Mouse (Mus musculus): ENCODE measurements at regions not wholly inside any gene's neighbourhood (a gene's known extent, or its start where the extent isn't known, plus 50 kb on each side); places are given as distances from the start of the nearest gene placed in this dataset.

DNA sequence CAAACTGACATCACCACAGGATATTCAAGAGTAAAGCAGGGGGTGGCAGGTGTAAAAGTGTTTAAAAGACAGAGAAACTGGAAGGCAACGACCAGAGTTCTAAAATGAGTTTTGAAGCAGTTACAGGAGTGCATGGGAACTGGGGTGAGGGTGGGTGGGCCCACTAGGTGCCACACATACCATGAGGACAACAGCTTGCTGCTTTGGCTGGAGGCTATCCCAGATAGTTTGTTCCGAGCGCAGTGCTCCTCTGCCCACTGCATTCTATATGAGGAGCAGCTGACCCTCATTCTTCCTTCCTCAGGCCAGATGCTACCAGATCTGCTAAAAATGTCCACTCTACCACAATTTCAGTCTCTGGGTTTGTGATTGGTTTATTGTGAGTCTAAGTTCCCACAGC, 234.6 kb upstream of the 4930412O13Rik start:
- Histone ChIP-seq H3K36me3 (ENCODE audit: control insufficient read depth, insufficient read depth, low read length) (no peaks in the 10 kb centered on the region), H3K27ac (ENCODE audit: low read length) (no peak overlapping the region), H3K9me3 (ENCODE audit: control insufficient read depth, low read depth, low read length) (no peaks in the 10 kb centered on the region), H3K27me3 (ENCODE audit: control insufficient read depth, insufficient read depth, low read length) (no peaks in the 10 kb centered on the region), H3K9ac (replicated peaks; ENCODE audit: low read depth, low read length) (no peak overlapping the region), H3K4me3 (ENCODE audit: low read depth, low read length) (no peak overlapping the region), H3K4me1 (ENCODE audit: control insufficient read depth, insufficient read depth, low read length) (0 out of 2 replicates have a peak, but pooled peaks cover 2% of the 10 kb centered on the region), H3K4me2 (replicated peaks; ENCODE audit: low read depth, low read length) (no peak overlapping the region)
- no peak for ATAC-seq (ENCODE audit: insufficient number of reproducible peaks, insufficient read depth, low FRiP score, low read depth)
- 79% methylated on average over 3 of the region's 3 CpGs for WGBS

DNA sequence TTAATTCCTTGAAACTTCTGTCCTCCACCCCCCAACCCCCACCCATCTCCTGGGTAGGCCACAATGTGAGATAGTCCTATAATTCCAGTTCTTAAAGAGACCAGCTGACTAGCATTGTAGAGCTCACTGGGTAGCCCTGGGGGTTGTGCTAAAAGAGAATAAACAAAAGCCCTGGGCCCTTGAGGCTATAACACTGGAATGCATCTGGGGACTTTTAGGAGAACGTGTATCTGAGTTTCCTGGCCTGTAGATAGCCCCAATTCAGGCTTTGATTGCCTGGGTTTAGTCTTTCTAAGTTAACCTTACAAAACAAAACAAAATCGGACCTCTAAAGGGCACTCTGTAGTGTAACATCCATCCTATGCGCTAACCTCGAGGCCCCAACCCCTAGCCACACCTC, 234.1 kb upstream of the 4930412O13Rik start:
- H3K27me3 ChIP-seq (ENCODE audit: control insufficient read depth, insufficient read depth, low read length), result no peaks in the 10 kb centered on the region
- H3K9ac ChIP-seq (replicated peaks; ENCODE audit: low read depth, low read length), result no peak overlapping the region
- H3K9me3 ChIP-seq (ENCODE audit: control insufficient read depth, low read depth, low read length), result no peaks in the 10 kb centered on the region
- no peak overlapping the region for H3K4me3 ChIP-seq (ENCODE audit: low read depth, low read length)
- H3K36me3 ChIP-seq (ENCODE audit: control insufficient read depth, insufficient read depth, low read length), result no peaks in the 10 kb centered on the region
- WGBS, result 31% methylated on average over 4 of the region's 4 CpGs
- ATAC-seq (ENCODE audit: insufficient number of reproducible peaks, insufficient read depth, low FRiP score, low read depth), result no peak
- no peak overlapping the region for H3K27ac ChIP-seq (ENCODE audit: low read length)
- no peaks in the 10 kb centered on the region for H3K4me1 ChIP-seq (ENCODE audit: control insufficient read depth, insufficient read depth, low read length)
- H3K4me2 ChIP-seq (replicated peaks; ENCODE audit: low read depth, low read length), result no peak overlapping the region

DNA sequence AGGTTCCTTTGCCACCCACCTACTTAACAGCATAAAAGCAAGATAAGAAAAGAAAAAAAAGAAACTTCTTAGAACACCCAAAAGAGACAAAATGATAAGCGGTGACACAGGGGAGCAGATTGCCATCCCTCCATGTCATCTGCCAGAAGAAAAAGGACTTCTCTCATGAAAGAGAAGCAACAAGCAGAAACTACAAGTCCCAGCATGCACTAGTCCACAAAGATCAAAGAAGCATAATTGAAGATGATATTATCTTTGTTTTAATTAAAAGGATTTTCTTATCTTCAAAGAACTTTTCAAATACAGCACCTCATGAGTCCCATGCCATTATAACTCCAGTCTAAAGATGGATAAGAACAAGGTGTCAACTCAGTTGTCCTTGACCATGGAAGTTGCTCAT, 231.0 kb upstream of the 4930412O13Rik start:
- Histone ChIP-seq H3K27me3 (ENCODE audit: control insufficient read depth, insufficient read depth, low read length) (no peaks in the 10 kb centered on the region), H3K4me3 (ENCODE audit: low read depth, low read length) (no peak overlapping the region), H3K4me1 (ENCODE audit: control insufficient read depth, insufficient read depth, low read length) (no peaks in the 10 kb centered on the region), H3K36me3 (ENCODE audit: control insufficient read depth, insufficient read depth, low read length) (no peaks in the 10 kb centered on the region), H3K27ac (ENCODE audit: low read length) (no peak overlapping the region), H3K9me3 (ENCODE audit: control insufficient read depth, low read depth, low read length) (no peaks in the 10 kb centered on the region), H3K9ac (replicated peaks; ENCODE audit: low read depth, low read length) (no peak overlapping the region), H3K4me2 (replicated peaks; ENCODE audit: low read depth, low read length) (no peak overlapping the region)
- WGBS, result 93% methylated on average over 1 of the region's 1 CpGs
- no peak for ATAC-seq (ENCODE audit: insufficient number of reproducible peaks, insufficient read depth, low FRiP score, low read depth)

DNA sequence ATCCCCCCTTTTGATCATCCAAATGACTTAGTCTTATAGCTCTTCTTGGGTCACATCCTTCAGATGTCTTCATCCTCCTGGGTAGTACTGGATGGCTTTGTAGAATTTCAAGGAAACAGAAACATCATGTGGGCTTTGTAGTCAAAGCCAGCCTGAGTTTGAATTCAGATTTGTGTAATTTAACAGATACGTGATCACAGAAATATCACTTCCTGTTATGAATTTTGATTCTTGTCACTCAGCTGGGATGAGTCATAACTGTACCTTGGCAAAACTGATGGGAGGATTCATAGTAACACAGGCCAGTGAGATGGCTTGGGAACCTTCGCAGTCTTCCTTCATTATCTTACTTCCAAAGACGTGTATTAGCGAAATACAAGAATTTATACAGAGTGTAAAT, 222.2 kb upstream of the 4930412O13Rik start:
- ATAC-seq (ENCODE audit: insufficient number of reproducible peaks, insufficient read depth, low FRiP score, low read depth), result no peak
- H3K27me3 ChIP-seq (ENCODE audit: control insufficient read depth, insufficient read depth, low read length), result no peaks in the 10 kb centered on the region
- WGBS, result 89% methylated on average over 4 of the region's 4 CpGs

DNA sequence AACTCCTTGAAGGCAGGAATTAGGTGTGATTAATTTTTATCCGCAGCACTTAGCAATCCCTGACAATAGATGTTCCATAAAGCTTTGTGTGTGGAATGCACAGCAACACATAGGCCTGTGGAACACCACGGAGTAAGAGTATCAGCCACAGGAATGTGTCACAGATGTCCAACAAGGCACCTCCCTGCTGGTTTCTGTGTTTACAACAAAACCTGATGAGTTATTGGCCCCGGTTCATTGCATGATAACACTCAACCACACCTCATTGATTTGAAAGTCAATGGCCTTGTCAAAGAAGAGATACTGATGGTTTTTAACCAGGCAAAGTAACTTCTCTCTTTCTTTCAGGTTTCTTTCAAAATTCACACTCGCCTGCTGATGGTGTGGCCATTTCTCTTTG, 211.4 kb upstream of the 4930412O13Rik start:
- no peaks in the 10 kb centered on the region for H3K27me3 ChIP-seq (ENCODE audit: control insufficient read depth, insufficient read depth, low read length)
- H3K9me3 ChIP-seq (ENCODE audit: control insufficient read depth, low read depth, low read length), result no peaks in the 10 kb centered on the region
- H3K4me3 ChIP-seq (ENCODE audit: low read depth, low read length), result no peak overlapping the region
- WGBS, result 64% methylated on average over 4 of the region's 4 CpGs
- H3K4me2 ChIP-seq (replicated peaks; ENCODE audit: low read depth, low read length), result no peak overlapping the region
- H3K9ac ChIP-seq (replicated peaks; ENCODE audit: low read depth, low read length), result no peak overlapping the region
- ATAC-seq (ENCODE audit: insufficient number of reproducible peaks, insufficient read depth, low FRiP score, low read depth), result no peak
- H3K36me3 ChIP-seq (ENCODE audit: control insufficient read depth, insufficient read depth, low read length), result no peaks in the 10 kb centered on the region
- no peaks in the 10 kb centered on the region for H3K4me1 ChIP-seq (ENCODE audit: control insufficient read depth, insufficient read depth, low read length)
- H3K27ac ChIP-seq (ENCODE audit: low read length), result no peak overlapping the region

More for the DNA sequence above, 222.2 kb upstream of the 4930412O13Rik start:
- Histone ChIP-seq H3K4me1 (ENCODE audit: control insufficient read depth, insufficient read depth, low read length) (no peaks in the 10 kb centered on the region), H3K9me3 (ENCODE audit: control insufficient read depth, low read depth, low read length) (no peaks in the 10 kb centered on the region), H3K27ac (ENCODE audit: low read length) (no peak overlapping the region), H3K36me3 (ENCODE audit: control insufficient read depth, insufficient read depth, low read length) (no peaks in the 10 kb centered on the region), H3K9ac (replicated peaks; ENCODE audit: low read depth, low read length) (no peak overlapping the region), H3K4me2 (replicated peaks; ENCODE audit: low read depth, low read length) (no peak overlapping the region), H3K4me3 (ENCODE audit: low read depth, low read length) (no peak overlapping the region)

DNA sequence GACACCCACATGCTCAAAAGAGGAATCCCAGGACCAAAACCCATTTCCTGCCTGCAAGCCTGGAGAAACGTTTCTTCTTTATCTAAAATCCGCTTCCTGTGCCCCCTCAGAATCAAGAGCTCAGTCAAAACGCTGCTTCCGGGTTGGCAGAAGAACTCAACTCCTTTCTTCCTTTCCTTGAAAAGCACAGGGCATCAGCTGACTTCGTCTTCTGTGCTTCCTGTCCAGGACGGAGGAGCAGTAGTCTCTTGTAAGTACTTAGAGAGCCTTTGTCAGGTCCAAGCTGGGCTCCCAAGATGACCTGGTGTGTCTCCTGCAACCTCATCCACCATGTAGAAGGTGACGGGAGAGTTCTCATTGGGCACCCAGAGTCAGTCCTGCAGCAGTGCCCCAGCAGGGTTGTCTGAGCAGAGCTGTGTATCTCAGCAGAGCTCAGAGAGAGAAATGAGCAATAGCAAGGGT, 199.3 kb upstream of the 4930412O13Rik start:
- no peak overlapping the region for H3K4me2 ChIP-seq (replicated peaks; ENCODE audit: low read depth, low read length)
- H3K9me3 ChIP-seq (ENCODE audit: control insufficient read depth, low read depth, low read length), result no peaks in the 10 kb centered on the region
- no peaks in the 10 kb centered on the region for H3K4me1 ChIP-seq (ENCODE audit: control insufficient read depth, insufficient read depth, low read length)
- WGBS, result 52% methylated on average over 7 of the region's 7 CpGs
- H3K27me3 ChIP-seq (ENCODE audit: control insufficient read depth, insufficient read depth, low read length), result no peaks in the 10 kb centered on the region
- ATAC-seq (ENCODE audit: insufficient number of reproducible peaks, insufficient read depth, low FRiP score, low read depth), result no peak
- no peak overlapping the region for H3K4me3 ChIP-seq (ENCODE audit: low read depth, low read length)
- H3K36me3 ChIP-seq (ENCODE audit: control insufficient read depth, insufficient read depth, low read length), result no peaks in the 10 kb centered on the region
- no peak overlapping the region for H3K9ac ChIP-seq (replicated peaks; ENCODE audit: low read depth, low read length)
- H3K27ac ChIP-seq (ENCODE audit: low read length), result no peak overlapping the region

DNA sequence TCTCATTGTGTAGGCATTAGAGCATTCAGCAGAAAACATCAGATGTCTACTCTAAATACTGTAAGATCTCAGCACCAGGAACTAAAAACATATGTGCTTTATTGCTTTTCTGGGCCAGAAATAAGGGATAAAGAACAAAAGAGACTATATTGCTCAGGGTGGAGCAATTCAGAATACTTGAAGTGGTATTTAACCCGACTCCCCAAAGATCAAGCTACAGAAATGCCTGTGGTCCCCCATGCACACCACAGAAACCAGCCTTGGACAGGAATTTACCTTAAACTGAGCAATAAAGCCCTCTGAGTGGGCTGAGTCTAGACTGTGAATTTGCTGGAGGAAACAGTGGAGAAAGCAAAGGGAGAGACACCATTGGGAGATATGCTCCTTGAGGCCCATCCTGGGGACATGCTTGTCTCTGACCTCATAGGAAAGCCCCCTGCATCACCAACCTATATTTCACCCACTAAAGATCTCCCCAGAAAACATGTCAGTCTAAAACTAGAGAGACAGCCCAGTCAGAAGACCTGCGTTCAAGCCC, 197.3 kb upstream of the 4930412O13Rik start:
- Histone ChIP-seq H3K36me3 (ENCODE audit: control insufficient read depth, insufficient read depth, low read length) (no peaks in the 10 kb centered on the region), H3K4me3 (ENCODE audit: low read depth, low read length) (no peak overlapping the region), H3K27me3 (ENCODE audit: control insufficient read depth, insufficient read depth, low read length) (no peaks in the 10 kb centered on the region), H3K9ac (replicated peaks; ENCODE audit: low read depth, low read length) (no peak overlapping the region), H3K4me1 (ENCODE audit: control insufficient read depth, insufficient read depth, low read length) (no peaks in the 10 kb centered on the region), H3K4me2 (replicated peaks; ENCODE audit: low read depth, low read length) (no peak overlapping the region), H3K27ac (ENCODE audit: low read length) (no peak overlapping the region), H3K9me3 (ENCODE audit: control insufficient read depth, low read depth, low read length) (no peaks in the 10 kb centered on the region)
- no peak for ATAC-seq (ENCODE audit: insufficient number of reproducible peaks, insufficient read depth, low FRiP score, low read depth)
- 96% methylated on average over 2 of the region's 2 CpGs for WGBS

DNA sequence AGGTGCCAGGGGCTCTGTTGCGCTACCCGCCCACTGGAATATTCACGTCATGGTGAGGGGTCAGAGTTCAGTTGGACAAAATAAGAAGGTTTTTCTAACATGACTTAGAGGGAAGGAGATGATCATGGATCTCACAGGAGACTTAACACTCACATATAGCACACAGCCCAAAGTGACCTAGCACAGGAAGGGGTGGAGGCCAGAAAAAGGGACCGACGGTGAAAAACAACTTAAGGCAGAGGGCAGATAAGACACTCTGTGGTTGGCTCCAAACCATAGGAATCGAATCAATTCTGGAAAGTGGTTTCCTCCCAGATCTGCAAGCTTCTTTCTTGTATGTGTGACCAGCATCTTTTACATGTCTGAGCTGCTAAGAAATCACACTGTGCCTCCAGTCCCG, 192.9 kb upstream of the 4930412O13Rik start:
- no peak for ATAC-seq (ENCODE audit: insufficient number of reproducible peaks, insufficient read depth, low FRiP score, low read depth)
- H3K27me3 ChIP-seq (ENCODE audit: control insufficient read depth, insufficient read depth, low read length), result no peaks in the 10 kb centered on the region
- no peak overlapping the region for H3K4me2 ChIP-seq (replicated peaks; ENCODE audit: low read depth, low read length)
- no peaks in the 10 kb centered on the region for H3K9me3 ChIP-seq (ENCODE audit: control insufficient read depth, low read depth, low read length)
- no peaks in the 10 kb centered on the region for H3K36me3 ChIP-seq (ENCODE audit: control insufficient read depth, insufficient read depth, low read length)
- 82% methylated on average over 7 of the region's 7 CpGs for WGBS
- H3K9ac ChIP-seq (replicated peaks; ENCODE audit: low read depth, low read length), result no peak overlapping the region
- no peaks in the 10 kb centered on the region for H3K4me1 ChIP-seq (ENCODE audit: control insufficient read depth, insufficient read depth, low read length)
- no peak overlapping the region for H3K4me3 ChIP-seq (ENCODE audit: low read depth, low read length)
- H3K27ac ChIP-seq (ENCODE audit: low read length), result no peak overlapping the region

DNA sequence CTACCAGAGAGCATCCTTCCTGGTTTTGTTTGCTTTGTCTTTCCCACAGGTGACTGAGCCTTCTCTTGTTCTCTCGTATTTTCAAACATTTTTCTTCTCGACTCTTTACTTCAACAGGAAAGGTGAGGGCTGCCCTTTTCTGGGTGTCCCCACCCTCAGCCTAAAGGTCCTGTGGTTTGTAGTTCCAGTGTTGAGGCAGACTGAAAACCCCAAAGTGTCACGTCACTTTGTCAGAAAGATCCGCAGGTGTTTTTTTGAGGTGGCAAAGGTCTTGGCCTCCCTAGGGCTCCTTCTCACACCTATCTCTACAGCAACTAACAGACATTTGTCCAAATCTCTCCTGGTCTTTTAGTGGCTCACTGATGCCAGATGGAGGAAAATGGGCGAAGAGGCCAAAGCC, 191.5 kb upstream of the 4930412O13Rik start:
- WGBS, result 75% methylated on average over 5 of the region's 5 CpGs
- Histone ChIP-seq H3K4me1 (ENCODE audit: control insufficient read depth, insufficient read depth, low read length) (no peaks in the 10 kb centered on the region), H3K27me3 (ENCODE audit: control insufficient read depth, insufficient read depth, low read length) (no peaks in the 10 kb centered on the region), H3K9ac (replicated peaks; ENCODE audit: low read depth, low read length) (no peak overlapping the region), H3K4me2 (replicated peaks; ENCODE audit: low read depth, low read length) (no peak overlapping the region), H3K27ac (ENCODE audit: low read length) (no peak overlapping the region), H3K4me3 (ENCODE audit: low read depth, low read length) (no peak overlapping the region), H3K36me3 (ENCODE audit: control insufficient read depth, insufficient read depth, low read length) (no peaks in the 10 kb centered on the region), H3K9me3 (ENCODE audit: control insufficient read depth, low read depth, low read length) (no peaks in the 10 kb centered on the region)
- no peak for ATAC-seq (ENCODE audit: insufficient number of reproducible peaks, insufficient read depth, low FRiP score, low read depth)
